Comparison of ENCODE assay signal across 8 mouse cellular contexts in the genomic region with DNA sequence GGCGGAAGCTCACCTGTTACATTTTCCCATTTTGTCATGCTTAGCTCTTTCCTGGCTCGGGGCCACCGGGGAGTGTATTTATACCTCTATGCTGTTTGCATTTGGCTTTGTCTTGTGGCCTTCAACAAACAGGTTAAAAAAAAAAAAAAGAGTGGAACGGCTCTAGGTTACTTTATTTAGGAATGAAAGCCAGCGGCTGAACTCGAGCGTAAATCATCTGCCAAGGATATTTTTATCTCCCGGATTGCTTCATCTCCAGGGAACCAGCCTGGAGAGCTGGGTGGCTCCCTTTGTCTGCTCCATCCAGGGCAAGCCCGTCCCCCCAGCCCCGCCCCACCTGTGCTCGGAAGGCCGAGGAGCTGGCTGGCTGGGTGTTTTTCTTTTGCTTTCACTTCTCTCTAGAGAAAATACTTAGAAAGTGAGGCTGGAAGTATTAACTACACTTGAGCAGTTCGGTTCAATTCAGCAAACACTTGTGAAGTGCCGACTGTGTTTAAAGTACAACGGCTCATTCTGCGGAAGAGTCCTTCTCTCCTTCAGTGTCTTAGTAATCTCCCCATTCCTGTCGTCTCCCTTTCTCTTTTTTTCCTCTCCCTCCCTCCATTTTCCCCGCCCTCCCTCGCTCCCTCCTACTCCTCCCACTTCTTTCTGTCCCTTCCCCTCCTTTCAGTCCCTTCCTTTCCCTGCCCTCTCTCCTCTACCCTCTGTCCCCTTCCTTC. TPM values are rescaled to one million over a fixed set of nuclear protein-coding genes. Genes with fewer than 3 reads are reported as not detected.
A peak's percentile ranks its signal among the peaks of the same experiment; 100 is the strongest.
DNase-seq lines count a peak whose midpoint lies in the region; ATAC-seq and TF ChIP-seq lines count a peak whose summit lies in the region.

No protein-coding gene starts in this region.

- peak overlapping the region; percentile 38 for H3K4me3 ChIP-seq in embryonic facial prominence, embryonic 11.5 days (ENCODE audit: low read depth, low read length)
- peak overlapping the region; percentile 48 for H3K4me3 ChIP-seq in kidney, adult 2 months (ENCODE audit: insufficient read depth, low read depth, low read length)
- peak overlapping the region; percentile 37 for H3K4me3 ChIP-seq in midbrain, embryonic 16.5 days (ENCODE audit: low read depth, low read length)
- peak overlapping the region; percentile 47 for H3K4me3 ChIP-seq in stomach, embryonic 15.5 days (replicated peaks)

- no peak for TF ChIP-seq POLR2A in kidney, adult 2 months (IDR thresholded peaks at IDR 0.05; ENCODE audit: low read depth, low read length)

- no peaks in the 10 kb centered on the region for H3K27me3 ChIP-seq in embryonic facial prominence, embryonic 11.5 days (ENCODE audit: control insufficient read depth, insufficient read depth, low read length)
- no peaks in the 10 kb centered on the region for H3K27me3 ChIP-seq in kidney, adult 2 months (replicated peaks; ENCODE audit: control insufficient read depth, insufficient read depth, low read length)
- H3K27me3 ChIP-seq in midbrain, embryonic 16.5 days (ENCODE audit: control insufficient read depth, insufficient read depth, low read depth, low read length) = no peaks in the 10 kb centered on the region
- no peaks in the 10 kb centered on the region for H3K27me3 ChIP-seq in stomach, embryonic 15.5 days (replicated peaks)

- H3K9ac ChIP-seq in embryonic facial prominence, embryonic 11.5 days (replicated peaks; ENCODE audit: low read length) = peak overlapping the region; percentile 61
- H3K9ac ChIP-seq in midbrain, embryonic 16.5 days (ENCODE audit: low read depth, low read length) = peak overlapping the region; percentile 37; the same call in 1 of the 2 replicates
- H3K9ac ChIP-seq in stomach, embryonic 15.5 days = 0 out of 2 replicates have a peak overlapping the region, but pooled peaks have one; percentile 2

- WGBS in embryonic facial prominence, embryonic 11.5 days = 3% methylated on average over 19 of the region's 19 CpGs
- 1% methylated on average over 19 of the region's 19 CpGs for whole genome bisulfite sequencing in kidney, adult 2 months
- WGBS in midbrain, embryonic 16.5 days = 2% methylated on average over 18 of the region's 19 CpGs
- WGBS in stomach, embryonic 15.5 days = under 1% methylated on average over 19 of the region's 19 CpGs

- H3K4me2 ChIP-seq in embryonic facial prominence, embryonic 11.5 days (ENCODE audit: low read depth, low read length) = peak overlapping the region; percentile 62
- peak overlapping the region; percentile 63 for H3K4me2 ChIP-seq in midbrain, embryonic 16.5 days (ENCODE audit: low read length)
- H3K4me2 ChIP-seq in stomach, embryonic 15.5 days = peak overlapping the region; percentile 51

- H3K27ac ChIP-seq in embryonic facial prominence, embryonic 11.5 days (replicated peaks; ENCODE audit: low read depth, low read length) = no peak overlapping the region
- peak overlapping the region; percentile 13; the same call in 1 of the 2 replicates for H3K27ac ChIP-seq in kidney, adult 2 months (ENCODE audit: insufficient read depth, low read depth, low read length)
- no peak overlapping the region for H3K27ac ChIP-seq in midbrain, embryonic 16.5 days (ENCODE audit: low read length)
- peak overlapping the region; percentile 74 for H3K27ac ChIP-seq in stomach, embryonic 15.5 days

- peak; percentile 86 for ATAC-seq in embryonic facial prominence, embryonic 11.5 days (replicated peaks; ENCODE audit: insufficient number of reproducible peaks, low FRiP score, low TSS enrichment, low read depth)
- 0 out of 2 replicates have a peak, but pooled peaks have one; percentile 36 for ATAC-seq in midbrain, embryonic 16.5 days
- ATAC-seq in stomach, embryonic 15.5 days (ENCODE audit: insufficient read depth, low FRiP score, low read depth) = peak; percentile 88

- H3K36me3 ChIP-seq in embryonic facial prominence, embryonic 11.5 days (replicated peaks; ENCODE audit: control insufficient read depth, insufficient read depth, low read depth, low read length) = no peaks in the 10 kb centered on the region
- no peaks in the 10 kb centered on the region for H3K36me3 ChIP-seq in kidney, adult 2 months (ENCODE audit: control insufficient read depth, insufficient read depth, low read length)
- H3K36me3 ChIP-seq in midbrain, embryonic 16.5 days (ENCODE audit: control insufficient read depth, insufficient read depth, low read length) = no peaks in the 10 kb centered on the region
- H3K36me3 ChIP-seq in stomach, embryonic 15.5 days = no peaks in the 10 kb centered on the region

- no peaks in the 10 kb centered on the region for H3K4me1 ChIP-seq in embryonic facial prominence, embryonic 11.5 days (ENCODE audit: control insufficient read depth, insufficient read depth, low read length)
- H3K4me1 ChIP-seq in kidney, adult 2 months (ENCODE audit: control insufficient read depth, insufficient read depth, low read length) = peaks cover 5% of the 10 kb centered on the region; the same call in 1 of the 2 replicates
- peaks cover 20% of the 10 kb centered on the region for H3K4me1 ChIP-seq in midbrain, embryonic 16.5 days (ENCODE audit: control insufficient read depth, insufficient read depth, low read length)
- peaks cover 7% of the 10 kb centered on the region for H3K4me1 ChIP-seq in stomach, embryonic 15.5 days

- DNase-seq in 3134 (ENCODE audit: extremely low read depth, insufficient read length, low spot score) = peak; percentile 81
- peak; percentile 86 for DNase-seq in adrenal gland, postnatal 10 days
- peak; percentile 71 for DNase-seq in embryonic facial prominence, embryonic 11.5 days (ENCODE audit: low spot score)
- peak; percentile 82 for DNase-seq in heart, adult 8-10 months (ENCODE audit: low spot score)
- peak; percentile 91 for DNase-seq in kidney, adult 2 months
- peak; percentile 66 for DNase-seq in liver

- no peaks in the 10 kb centered on the region for H3K9me3 ChIP-seq in embryonic facial prominence, embryonic 11.5 days (replicated peaks; ENCODE audit: control insufficient read depth, low read length)
- H3K9me3 ChIP-seq in midbrain, embryonic 16.5 days (replicated peaks; ENCODE audit: control insufficient read depth, low read length, poor library complexity, severe bottlenecking) = no peaks in the 10 kb centered on the region
- H3K9me3 ChIP-seq in stomach, embryonic 15.5 days = no peaks in the 10 kb centered on the region

- TF ChIP-seq CTCF in kidney, adult 2 months (conservative IDR thresholded peaks at IDR 0.05; ENCODE audit: insufficient read depth, insufficient read length, low read depth, low read length) = no peak

RNA-seq across cellular contexts. Expression of gene Dnah5, which starts 44.6 kb away (rescaled TPM):
- total RNA-seq in adrenal gland, postnatal 10 days (2021) = under 1 TPM; 0.06 to 0.09 TPM
- 0.03 and 0.04 TPM in 2 replicates for polyA plus RNA-seq in embryonic facial prominence, embryonic 11.5 days (2014; fragmentation: Nextera tagmentation; extraction: Ambion mirVana)
- total RNA-seq in heart, adult 8-10 months (2022) = under 1 TPM in 2 of 4 experiments, not detected in 2; 0.03 to 0.09 TPM
- polyA plus RNA-seq in kidney, adult 2 months (2012; rRNA removed) = 0.08 TPM in 2 replicates
- polyA plus RNA-seq in midbrain, embryonic 16.5 days (2015; fragmentation: Nextera tagmentation; extraction: Ambion mirVana) = 0.21 and 0.25 TPM in 2 replicates
- polyA plus RNA-seq in stomach, embryonic 15.5 days (2015; fragmentation: Nextera tagmentation; extraction: Ambion mirVana) = 0.01 and 0.05 TPM in 2 replicates

Comparison
In these comparisons a context has a peak if more than half of its experiments do, and no peak if none do; other contexts are left out.
1. ATAC-seq: peak in every context shown above with its lines; median percentile 88 in stomach, embryonic 15.5 days; 86 in embryonic facial prominence, embryonic 11.5 days; 36 in midbrain, embryonic 16.5 days.
2. H3K27ac ChIP-seq: peak in kidney, adult 2 months (single experiment) and stomach, embryonic 15.5 days (single experiment); none in embryonic facial prominence, embryonic 11.5 days (single experiment) and midbrain, embryonic 16.5 days (single experiment).
3. H3K9ac ChIP-seq: peak in every context shown above with its lines; median percentile 61 in embryonic facial prominence, embryonic 11.5 days; 37 in midbrain, embryonic 16.5 days; 2 in stomach, embryonic 15.5 days.
4. Peak in every context shown above with its lines, with median percentiles within 50 percentile points of each other: DNase-seq, H3K4me2 ChIP-seq and H3K4me3 ChIP-seq.